Mouse (Mus musculus) limb, embryonic 11.5 days (tissue): ENCODE measurements around the gene Eps15. TPM values are rescaled to one million over a fixed set of nuclear protein-coding genes. Genes with fewer than 3 reads are reported as not detected.

Source experiments
- polyA plus RNA-seq: library from polyadenylated mRNA; unstranded; fragments of >200 nt; fragmentation: Nextera tagmentation; extraction: Ambion mirVana; gene quantifications from 2 replicates; pipeline ENCODE4 v1.2.1, GENCODE M21; 2014

Eps15 gene
- polyA plus RNA-seq, 1 experiment from 2014 or later, result 38.7 TPM

Other genes starting within 250 kb of the Eps15 start
- 71.9 and 75.5 TPM in 2 replicates for gene Osbpl9, start 78.0 kb upstream of the Eps15 start, polyA plus RNA-seq
- not detected in 2 replicates for gene Calr4, start 45.8 kb upstream of the Eps15 start, polyA plus RNA-seq
- gene Ttc39a, start 126.4 kb downstream of the Eps15 start, polyA plus RNA-seq, result 6.1 and 6.3 TPM in 2 replicates
- gene Rnf11, start 204.5 kb downstream of the Eps15 start, polyA plus RNA-seq, result 36.1 and 36.9 TPM in 2 replicates